ENCODE assay signal across 16 mouse cellular contexts in the genomic region with DNA sequence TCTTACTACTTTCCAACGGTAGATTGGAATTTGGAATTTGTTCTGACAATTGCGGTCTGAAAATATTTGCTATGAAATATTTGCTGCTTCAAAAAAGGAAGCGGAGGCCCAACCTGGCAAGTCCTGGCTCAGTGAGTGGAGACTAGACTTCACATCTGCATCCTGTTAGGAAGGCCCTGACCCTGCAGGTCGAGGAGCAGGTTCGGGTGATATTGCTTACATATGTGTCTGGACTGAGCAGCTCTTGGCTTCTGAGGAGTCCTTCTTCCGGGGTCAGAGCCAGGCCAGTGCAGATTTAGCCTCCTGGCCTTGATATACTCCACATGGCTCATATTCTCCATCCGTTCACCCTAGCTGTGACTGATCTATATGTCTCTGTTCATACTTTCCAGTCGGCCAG.
DNase-seq lines count a peak whose midpoint lies in the region; ATAC-seq lines count a peak whose summit lies in the region.
"Had no signal": no experiment of that assay in that cellular context is flagged by ENCODE, and none has a peak within 500 bp of the region (broad histone marks: within the 10 kb centered on the region; RNA-seq: fewer than 3 reads in every experiment).

No protein-coding gene starts in this region.

- no peaks in the 10 kb centered on the region for H3K9me3 ChIP-seq in midbrain, embryonic 10.5 days (replicated peaks)
- H3K9me3 ChIP-seq in midbrain, embryonic 11.5 days (ENCODE audit: control insufficient read depth, low read length): no peaks in the 10 kb centered on the region
- no peaks in the 10 kb centered on the region for H3K9me3 ChIP-seq in neural tube, embryonic 11.5 days (ENCODE audit: control insufficient read depth, low read length)
- H3K9me3 ChIP-seq: liver, embryonic 12.5 days; midbrain, embryonic 12.5 days had no signal

- no peak overlapping the region for H3K4me3 ChIP-seq in midbrain, embryonic 10.5 days
- no peak overlapping the region for H3K4me3 ChIP-seq in midbrain, embryonic 11.5 days (ENCODE audit: low read depth, low read length)
- H3K4me3 ChIP-seq in neural tube, embryonic 11.5 days (ENCODE audit: low read depth, low read length): no peak overlapping the region
- H3K4me3 ChIP-seq: liver, embryonic 12.5 days; midbrain, embryonic 12.5 days had no signal

- H3K4me2 ChIP-seq in midbrain, embryonic 11.5 days: no peak overlapping the region
- H3K4me2 ChIP-seq in neural tube, embryonic 11.5 days (ENCODE audit: low read depth): no peak overlapping the region
- H3K4me2 ChIP-seq: liver, embryonic 12.5 days; midbrain, embryonic 12.5 days had no signal

- no peaks in the 10 kb centered on the region for H3K27me3 ChIP-seq in midbrain, embryonic 10.5 days (ENCODE audit: low read depth, poor library complexity, severe bottlenecking)
- no peaks in the 10 kb centered on the region for H3K27me3 ChIP-seq in midbrain, embryonic 11.5 days (ENCODE audit: control insufficient read depth, insufficient read depth, low read length)
- no peaks in the 10 kb centered on the region for H3K27me3 ChIP-seq in neural tube, embryonic 11.5 days (ENCODE audit: control insufficient read depth, insufficient read depth, low read length)
- H3K27me3 ChIP-seq: liver, embryonic 12.5 days; midbrain, embryonic 12.5 days had no signal

- no peaks in the 10 kb centered on the region for H3K36me3 ChIP-seq in midbrain, embryonic 10.5 days
- H3K36me3 ChIP-seq in midbrain, embryonic 11.5 days (ENCODE audit: control insufficient read depth, insufficient read depth, low read length): no peaks in the 10 kb centered on the region
- no peaks in the 10 kb centered on the region for H3K36me3 ChIP-seq in neural tube, embryonic 11.5 days (ENCODE audit: control insufficient read depth, insufficient read depth, low read length)
- H3K36me3 ChIP-seq: liver, embryonic 12.5 days; midbrain, embryonic 12.5 days had no signal

- 77% methylated on average over 8 of the region's 8 CpGs for WGBS in midbrain, embryonic 10.5 days
- WGBS in midbrain, embryonic 11.5 days: 79% methylated on average over 8 of the region's 8 CpGs
- 59% methylated on average over 8 of the region's 8 CpGs for WGBS in neural tube, embryonic 11.5 days

- H3K4me1 ChIP-seq in midbrain, embryonic 10.5 days: no peaks in the 10 kb centered on the region
- H3K4me1 ChIP-seq in midbrain, embryonic 11.5 days (ENCODE audit: control insufficient read depth, insufficient read depth, low read length): no peaks in the 10 kb centered on the region
- H3K4me1 ChIP-seq in neural tube, embryonic 11.5 days (ENCODE audit: control insufficient read depth, insufficient read depth, low read length): no peaks in the 10 kb centered on the region
- H3K4me1 ChIP-seq: liver, embryonic 12.5 days; midbrain, embryonic 12.5 days had no signal

- no peak for ATAC-seq in midbrain, embryonic 11.5 days (ENCODE audit: low FRiP score)
- peak; percentile 91 to 96 for ATAC-seq in hematopoietic stem cell, adult 5-6 weeks (replicated peaks in 1 of 2; ENCODE audit: insufficient read depth in 1 of 2, low FRiP score in 2 of 2, low TSS enrichment in 1 of 2, low read depth in 1 of 2, poor library complexity in 2 of 2, severe bottlenecking in 2 of 2)
- ATAC-seq in neural tube, embryonic 11.5 days (ENCODE audit: insufficient read depth, low FRiP score, low TSS enrichment): no peak
- ATAC-seq: forebrain, embryonic 16.5 days; hindbrain, embryonic 16.5 days; liver, embryonic 12.5 days; lung, postnatal 0 days had no signal

- DNase-seq in heart, adult 18-20 months: peak; percentile 1 to 2
- DNase-seq in heart, adult 11 months: no peak
- peak; percentile 28 for DNase-seq in midbrain, embryonic 10.5 days (ENCODE audit: low spot score)
- no peak for DNase-seq in midbrain, embryonic 11.5 days (ENCODE audit: low spot score, missing footprints)
- DNase-seq in neural tube, embryonic 11.5 days (ENCODE audit: low spot score): peak; percentile 35
- no peak for DNase-seq in gastrocnemius, postnatal 4 days (ENCODE audit: low spot score in 2 of 2)
- no peak for DNase-seq in layer of hippocampus, postnatal 14 days (ENCODE audit: low spot score in 2 of 2)
- DNase-seq: cerebellum, adult 8-10 months; gastrocnemius, postnatal 36 days; thymus, postnatal 4 days had no signal

- no peak overlapping the region for H3K27ac ChIP-seq in midbrain, embryonic 10.5 days (replicated peaks)
- no peak overlapping the region for H3K27ac ChIP-seq in midbrain, embryonic 11.5 days (ENCODE audit: low read depth, low read length)
- no peak overlapping the region for H3K27ac ChIP-seq in neural tube, embryonic 11.5 days (ENCODE audit: low read depth, low read length)
- H3K27ac ChIP-seq: liver, embryonic 12.5 days; midbrain, embryonic 12.5 days had no signal

- H3K9ac ChIP-seq in midbrain, embryonic 11.5 days (ENCODE audit: low read length): no peak overlapping the region
- H3K9ac ChIP-seq in neural tube, embryonic 11.5 days (ENCODE audit: low read length): no peak overlapping the region
- H3K9ac ChIP-seq: liver, embryonic 12.5 days; midbrain, embryonic 12.5 days had no signal

Comparison
In these comparisons a context has a peak if more than half of its experiments do, and no peak if none do; other contexts are left out.
1. DNase-seq: peak in heart, adult 18-20 months (2 of 2), midbrain, embryonic 10.5 days (single experiment) and neural tube, embryonic 11.5 days (single experiment); none in heart, adult 11 months (single experiment), midbrain, embryonic 11.5 days (single experiment), gastrocnemius, postnatal 4 days (0 of 2) and layer of hippocampus, postnatal 14 days (0 of 2).
2. ATAC-seq: peak in hematopoietic stem cell, adult 5-6 weeks (2 of 2); none in midbrain, embryonic 11.5 days (single experiment) and neural tube, embryonic 11.5 days (single experiment).